Mouse (Mus musculus): ENCODE measurements around the gene Slc30a3. TPM values are rescaled to one million over a fixed set of nuclear protein-coding genes. Genes with fewer than 3 reads are reported as not detected.
A peak's percentile ranks its signal among the peaks of the same experiment; 100 is the strongest.

The Slc30a3 gene
- polyA plus RNA-seq, 1 experiment from 2014 or later = 0.79 TPM

- H3K9ac ChIP-seq (ENCODE audit: low read length) = no peak overlapping the region
- DNase-seq (ENCODE audit: low spot score) = no peak
- 0 out of 2 replicates have a peak, but pooled peaks cover 2% of the 10 kb centered on the region for H3K27me3 ChIP-seq (ENCODE audit: control insufficient read depth, insufficient read depth, low read length)
- ATAC-seq (replicated peaks; ENCODE audit: low FRiP score) = no peak
- no peak overlapping the region for H3K27ac ChIP-seq (ENCODE audit: low read depth, low read length)
- H3K4me2 ChIP-seq (ENCODE audit: low read depth, low read length, severe bottlenecking) = 0 out of 2 replicates have a peak overlapping the region, but pooled peaks have one; percentile 11
- H3K36me3 ChIP-seq (ENCODE audit: control insufficient read depth, insufficient read depth, low read length) = no peaks in the 10 kb centered on the region
- WGBS = 7% methylated on average over 6 of the region's 8 CpGs
- H3K4me1 ChIP-seq (replicated peaks; ENCODE audit: control insufficient read depth, insufficient read depth, low read length) = no peaks in the 10 kb centered on the region; the same call in 1 of the 2 replicates
- H3K4me3 ChIP-seq (ENCODE audit: low read depth, low read length) = no peak overlapping the region
- no peaks in the 10 kb centered on the region for H3K9me3 ChIP-seq (ENCODE audit: control insufficient read depth, low read length)
Observed at GRCm38 (mm10) chr5:31083949-31084348, 24.1 kb downstream of the Slc30a3 start.

GRCm38 (mm10) chr5:31082935-31083625 lies 25.0 kb downstream of the Slc30a3 start:
- no peaks in the 10 kb centered on the region for H3K36me3 ChIP-seq (ENCODE audit: control insufficient read depth, insufficient read depth, low read length)
- WGBS = 50% methylated on average over 12 of the region's 12 CpGs
- no peak overlapping the region for H3K27ac ChIP-seq (ENCODE audit: low read depth, low read length)
- ATAC-seq (replicated peaks; ENCODE audit: low FRiP score) = no peak
- DNase-seq (ENCODE audit: low spot score) = no peak
- no peak overlapping the region for H3K4me2 ChIP-seq (ENCODE audit: low read depth, low read length, severe bottlenecking)
- no peaks in the 10 kb centered on the region for H3K9me3 ChIP-seq (ENCODE audit: control insufficient read depth, low read length)
- no peak overlapping the region for H3K4me3 ChIP-seq (ENCODE audit: low read depth, low read length)
- H3K4me1 ChIP-seq (replicated peaks; ENCODE audit: control insufficient read depth, insufficient read depth, low read length) = no peaks in the 10 kb centered on the region; the same call in 1 of the 2 replicates
- H3K9ac ChIP-seq (ENCODE audit: low read length) = no peak overlapping the region
- H3K27me3 ChIP-seq (ENCODE audit: control insufficient read depth, insufficient read depth, low read length) = 0 out of 2 replicates have a peak, but pooled peaks cover 2% of the 10 kb centered on the region

- WGBS = 17% methylated on average over 5 of the region's 5 CpGs
- H3K4me1 ChIP-seq (replicated peaks; ENCODE audit: control insufficient read depth, insufficient read depth, low read length) = no peaks in the 10 kb centered on the region; the same call in 1 of the 2 replicates
- no peaks in the 10 kb centered on the region for H3K9me3 ChIP-seq (ENCODE audit: control insufficient read depth, low read length)
- H3K27me3 ChIP-seq (ENCODE audit: control insufficient read depth, insufficient read depth, low read length) = 0 out of 2 replicates have a peak, but pooled peaks cover 2% of the 10 kb centered on the region
- H3K4me3 ChIP-seq (ENCODE audit: low read depth, low read length) = no peak overlapping the region
- no peak overlapping the region for H3K9ac ChIP-seq (ENCODE audit: low read length)
- no peak overlapping the region for H3K4me2 ChIP-seq (ENCODE audit: low read depth, low read length, severe bottlenecking)
- ATAC-seq (replicated peaks; ENCODE audit: low FRiP score) = 0 out of 2 replicates have a peak, but pooled peaks have one; percentile 44
- peak; percentile 77 for DNase-seq (ENCODE audit: low spot score)
- no peaks in the 10 kb centered on the region for H3K36me3 ChIP-seq (ENCODE audit: control insufficient read depth, insufficient read depth, low read length)
- H3K27ac ChIP-seq (ENCODE audit: low read depth, low read length) = no peak overlapping the region
Observed at GRCm38 (mm10) chr5:31082355-31082754, 25.7 kb downstream of the Slc30a3 start.

- ATAC-seq (replicated peaks; ENCODE audit: low FRiP score) (no peak), DNase-seq (ENCODE audit: low spot score) (peak; percentile 71)
- no peaks in the 10 kb centered on the region; the same call in 1 of the 2 replicates for H3K4me1 ChIP-seq (replicated peaks; ENCODE audit: control insufficient read depth, insufficient read depth, low read length)
- H3K9ac ChIP-seq (ENCODE audit: low read length) = no peak overlapping the region
- H3K9me3 ChIP-seq (ENCODE audit: control insufficient read depth, low read length) = no peaks in the 10 kb centered on the region
- H3K27ac ChIP-seq (ENCODE audit: low read depth, low read length) = no peak overlapping the region
- H3K36me3 ChIP-seq (ENCODE audit: control insufficient read depth, insufficient read depth, low read length) = no peaks in the 10 kb centered on the region; the same call in 1 of the 2 replicates
- no peak overlapping the region for H3K4me2 ChIP-seq (ENCODE audit: low read depth, low read length, severe bottlenecking)
- WGBS = 78% methylated on average over 3 of the region's 3 CpGs
- H3K27me3 ChIP-seq (ENCODE audit: control insufficient read depth, insufficient read depth, low read length) = 0 out of 2 replicates have a peak, but pooled peaks cover 2% of the 10 kb centered on the region
- H3K4me3 ChIP-seq (ENCODE audit: low read depth, low read length) = no peak overlapping the region
Observed at GRCm38 (mm10) chr5:31081386-31081785, 26.7 kb downstream of the Slc30a3 start.

GRCm38 (mm10) chr5:31080795-31081164 lies 27.3 kb downstream of the Slc30a3 start:
- Histone ChIP-seq H3K9me3 (ENCODE audit: control insufficient read depth, low read length) (no peaks in the 10 kb centered on the region), H3K36me3 (ENCODE audit: control insufficient read depth, insufficient read depth, low read length) (no peaks in the 10 kb centered on the region; the same call in 1 of the 2 replicates), H3K27ac (ENCODE audit: low read depth, low read length) (no peak overlapping the region), H3K4me2 (ENCODE audit: low read depth, low read length, severe bottlenecking) (no peak overlapping the region), H3K4me1 (replicated peaks; ENCODE audit: control insufficient read depth, insufficient read depth, low read length) (no peaks in the 10 kb centered on the region; the same call in 1 of the 2 replicates), H3K4me3 (ENCODE audit: low read depth, low read length) (no peak overlapping the region), H3K27me3 (ENCODE audit: control insufficient read depth, insufficient read depth, low read length) (0 out of 2 replicates have a peak, but pooled peaks cover 2% of the 10 kb centered on the region), H3K9ac (ENCODE audit: low read length) (no peak overlapping the region)
- DNase-seq (ENCODE audit: low spot score) (no peak), ATAC-seq (replicated peaks; ENCODE audit: low FRiP score) (no peak)
- 67% methylated on average over 3 of the region's 3 CpGs for WGBS

- H3K4me1 ChIP-seq (replicated peaks; ENCODE audit: control insufficient read depth, insufficient read depth, low read length) = no peaks in the 10 kb centered on the region; the same call in 1 of the 2 replicates
- no peak overlapping the region for H3K4me2 ChIP-seq (ENCODE audit: low read depth, low read length, severe bottlenecking)
- H3K36me3 ChIP-seq (ENCODE audit: control insufficient read depth, insufficient read depth, low read length) = no peaks in the 10 kb centered on the region; the same call in 1 of the 2 replicates
- no peak overlapping the region for H3K4me3 ChIP-seq (ENCODE audit: low read depth, low read length)
- no peak for DNase-seq (ENCODE audit: low spot score)
- ATAC-seq (replicated peaks; ENCODE audit: low FRiP score) = no peak
- 88% methylated on average over 13 of the region's 13 CpGs for WGBS
- H3K9me3 ChIP-seq (ENCODE audit: control insufficient read depth, low read length) = no peaks in the 10 kb centered on the region
- no peak overlapping the region for H3K9ac ChIP-seq (ENCODE audit: low read length)
- H3K27me3 ChIP-seq (ENCODE audit: control insufficient read depth, insufficient read depth, low read length) = 0 out of 2 replicates have a peak, but pooled peaks cover 2% of the 10 kb centered on the region
- H3K27ac ChIP-seq (ENCODE audit: low read depth, low read length) = no peak overlapping the region
Observed at GRCm38 (mm10) chr5:31080059-31080794, 27.8 kb downstream of the Slc30a3 start.

GRCm38 (mm10) chr5:31076346-31076745 lies 31.7 kb downstream of the Slc30a3 start:
- Histone ChIP-seq H3K27ac (ENCODE audit: low read depth, low read length) (no peak overlapping the region), H3K36me3 (ENCODE audit: control insufficient read depth, insufficient read depth, low read length) (peaks cover 10% of the 10 kb centered on the region; the same call in 1 of the 2 replicates), H3K4me1 (replicated peaks; ENCODE audit: control insufficient read depth, insufficient read depth, low read length) (no peaks in the 10 kb centered on the region), H3K4me2 (ENCODE audit: low read depth, low read length, severe bottlenecking) (no peak overlapping the region), H3K9me3 (ENCODE audit: control insufficient read depth, low read length) (no peaks in the 10 kb centered on the region), H3K27me3 (ENCODE audit: control insufficient read depth, insufficient read depth, low read length) (no peaks in the 10 kb centered on the region), H3K4me3 (ENCODE audit: low read depth, low read length) (no peak overlapping the region), H3K9ac (ENCODE audit: low read length) (no peak overlapping the region)
- DNase-seq (ENCODE audit: low spot score) (no peak), ATAC-seq (replicated peaks; ENCODE audit: low FRiP score) (no peak)
- WGBS = 94% methylated on average over 13 of the region's 13 CpGs

- H3K4me3 ChIP-seq (ENCODE audit: low read depth, low read length) = no peak overlapping the region
- H3K4me2 ChIP-seq (ENCODE audit: low read depth, low read length, severe bottlenecking) = no peak overlapping the region
- H3K4me1 ChIP-seq (replicated peaks; ENCODE audit: control insufficient read depth, insufficient read depth, low read length) = no peaks in the 10 kb centered on the region
- 91% methylated on average over 12 of the region's 12 CpGs for WGBS
- DNase-seq (ENCODE audit: low spot score) = no peak
- no peak overlapping the region for H3K27ac ChIP-seq (ENCODE audit: low read depth, low read length)
- H3K36me3 ChIP-seq (ENCODE audit: control insufficient read depth, insufficient read depth, low read length) = peaks cover 20% of the 10 kb centered on the region; the same call in 1 of the 2 replicates
- no peaks in the 10 kb centered on the region for H3K27me3 ChIP-seq (ENCODE audit: control insufficient read depth, insufficient read depth, low read length)
- no peak for ATAC-seq (replicated peaks; ENCODE audit: low FRiP score)
- no peaks in the 10 kb centered on the region for H3K9me3 ChIP-seq (ENCODE audit: control insufficient read depth, low read length)
- H3K9ac ChIP-seq (ENCODE audit: low read length) = no peak overlapping the region
Observed at GRCm38 (mm10) chr5:31073176-31073575, 34.9 kb downstream of the Slc30a3 start.

Data from forebrain, embryonic 11.5 days (tissue).